Mouse (Mus musculus): ENCODE data around the gene Cfap97d2. TPM values are rescaled to one million over a fixed set of nuclear protein-coding genes. Genes with fewer than 3 reads are reported as not detected.

The Cfap97d2 gene
- polyA plus RNA-seq, 1 experiment from 2014 or later = 0.27 TPM

Other genes starting within 250 kb of the Cfap97d2 start
- 4.5 and 5.0 TPM in 2 replicates for gene Gas6, start 211.4 kb upstream of the Cfap97d2 start, polyA plus RNA-seq (2014; fragmentation: Nextera tagmentation; extraction: Ambion mirVana)
- not detected in 2 replicates for gene 1700029H14Rik, start 143.4 kb upstream of the Cfap97d2 start, polyA plus RNA-seq (2014; fragmentation: Nextera tagmentation; extraction: Ambion mirVana)
- gene Rasa3, start 28.3 kb upstream of the Cfap97d2 start, polyA plus RNA-seq (2014; fragmentation: Nextera tagmentation; extraction: Ambion mirVana) = 20.7 and 21.8 TPM in 2 replicates
- 282 and 295 TPM in 2 replicates for gene Cdc16, start 51.8 kb downstream of the Cfap97d2 start, polyA plus RNA-seq (2014; fragmentation: Nextera tagmentation; extraction: Ambion mirVana)
- 40.2 and 40.5 TPM in 2 replicates for gene Upf3a, start 79.7 kb downstream of the Cfap97d2 start, polyA plus RNA-seq (2014; fragmentation: Nextera tagmentation; extraction: Ambion mirVana)
- not detected in 2 replicates for gene AF366264, start 132.5 kb downstream of the Cfap97d2 start, polyA plus RNA-seq (2014; fragmentation: Nextera tagmentation; extraction: Ambion mirVana)
- gene Champ1, start 163.8 kb downstream of the Cfap97d2 start, polyA plus RNA-seq (2014; fragmentation: Nextera tagmentation; extraction: Ambion mirVana) = 51.5 and 53.9 TPM in 2 replicates
- 71.4 TPM in 2 replicates for gene Coprs, start 184.4 kb downstream of the Cfap97d2 start, polyA plus RNA-seq (2014; fragmentation: Nextera tagmentation; extraction: Ambion mirVana)

Measured in embryonic facial prominence, embryonic 11.5 days (tissue).